Mouse (Mus musculus) CH12.LX (cell line): ENCODE measurements around the gene Pgm5.

Experiments used
- CTCF ChIP-seq, 2 experiments: IDR thresholded peaks in 1 of 2; conservative IDR thresholded peaks in 1 of 2; 2 replicates each; pipeline ENCODE4 v1.5.1; 2011 to 2012; ENCODE audit warnings: low read depth in 2 of 2, low read length in 2 of 2, improper control_type of control experiment in 1 of 2, inconsistent platforms in 1 of 2, mild to moderate bottlenecking in 1 of 2, moderate library complexity in 1 of 2
- EP300 ChIP-seq: IDR thresholded peaks from 2 replicates; pipeline ENCODE4 v1.6.1; 2011; ENCODE audit warnings: low read length, improper control_type of control experiment
- HCFC1 ChIP-seq: IDR thresholded peaks from 2 replicates; pipeline ENCODE4 v1.6.1; 2012; ENCODE audit warnings: low read depth, mild to moderate bottlenecking, inconsistent platforms, low read length, improper control_type of control experiment
- MAX ChIP-seq: IDR thresholded peaks from 2 replicates; pipeline ENCODE4 v1.6.1; 2011; ENCODE audit warnings: low read length, improper control_type of control experiment
- MEF2A ChIP-seq: IDR thresholded peaks from 2 replicates; pipeline ENCODE4 v1.6.1; 2014; ENCODE audit warnings: low read depth, mild to moderate bottlenecking, inconsistent platforms, low read length, improper control_type of control experiment, borderline replicate concordance
- MXI1 ChIP-seq: IDR thresholded peaks from 2 replicates; pipeline ENCODE4 v1.6.1; 2011; ENCODE audit warnings: mild to moderate bottlenecking, low read depth, low read length, improper control_type of control experiment
- POLR2A ChIP-seq: IDR thresholded peaks from 2 replicates; pipeline ENCODE4 v1.6.1; 2011; ENCODE audit warnings: low read depth, mild to moderate bottlenecking, improper control_type of control experiment, low read length
- POLR2AphosphoS2 ChIP-seq: IDR thresholded peaks from 2 replicates; pipeline ENCODE4 v1.6.1; 2011; ENCODE audit warnings: low read depth, low read length, improper control_type of control experiment
- TCF12 ChIP-seq: IDR thresholded peaks from 2 replicates; pipeline ENCODE4 v1.6.1; 2014; ENCODE audit warnings: low read depth, mild to moderate bottlenecking, inconsistent platforms, low read length, improper control_type of control experiment
- USF1 ChIP-seq: IDR thresholded peaks from 2 replicates; pipeline ENCODE4 v1.6.1; 2014; ENCODE audit warnings: low read depth, mild to moderate bottlenecking, inconsistent platforms, low read length, improper control_type of control experiment

GRCm38 (mm10) chr19:24797606-24798005 lies 64.0 kb downstream of the Pgm5 start:
- TF ChIP-seq POLR2A (no peak), POLR2AphosphoS2 (no peak), EP300 (no peak), TCF12 (no peak), CTCF (conservative IDR thresholded peaks at IDR 0.05 in 1 of 2, IDR thresholded peaks at IDR 0.05 in 1 of 2; ENCODE audit: low read depth in 2 of 2, low read length in 2 of 2) (no peak), MXI1 (no peak), USF1 (no peak), MEF2A (no peak), MAX (no peak), HCFC1 (no peak)
